Mouse (Mus musculus): ENCODE measurements at regions not wholly inside any gene's neighbourhood (a gene's known extent, or its start where the extent isn't known, plus 50 kb on each side); places are given as distances from the start of the nearest gene placed in this dataset.

- DNase-seq (ENCODE audit: low spot score in 2 of 2) = no peak
Observed at GRCm38 (mm10) chr19:15851622-15852021, 95.5 kb downstream of the Psat1 start.

- no peak for DNase-seq (ENCODE audit: low spot score in 2 of 2)
Observed at GRCm38 (mm10) chr19:15850722-15851121, 96.4 kb downstream of the Psat1 start.

DNA sequence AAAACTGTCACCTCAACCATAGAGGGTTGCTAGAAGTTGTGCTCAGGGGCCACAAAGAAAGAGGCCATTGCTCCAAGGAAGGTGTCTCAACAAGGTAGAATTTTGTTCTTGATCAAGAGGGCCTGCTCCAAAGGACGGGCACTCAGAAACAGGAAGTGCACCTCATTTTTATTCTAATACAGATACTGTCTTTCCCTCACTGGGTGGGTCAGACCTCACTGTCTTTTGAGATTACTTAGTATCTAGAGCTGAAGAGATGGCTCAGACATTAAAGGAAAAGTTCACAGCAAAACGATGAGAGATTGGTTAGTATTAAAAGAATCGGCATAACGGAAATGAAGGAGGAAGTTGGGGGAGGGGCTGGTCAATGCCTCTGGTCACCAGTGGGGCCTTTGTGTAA lies 97.9 kb downstream of the Psat1 start:
- DNase-seq (ENCODE audit: low spot score in 2 of 2) = no peak

- DNase-seq (ENCODE audit: low spot score in 2 of 2) = peak; percentile 18 to 33
Observed at GRCm38 (mm10) chr19:15838327-15838726, 108.8 kb downstream of the Psat1 start.

DNA sequence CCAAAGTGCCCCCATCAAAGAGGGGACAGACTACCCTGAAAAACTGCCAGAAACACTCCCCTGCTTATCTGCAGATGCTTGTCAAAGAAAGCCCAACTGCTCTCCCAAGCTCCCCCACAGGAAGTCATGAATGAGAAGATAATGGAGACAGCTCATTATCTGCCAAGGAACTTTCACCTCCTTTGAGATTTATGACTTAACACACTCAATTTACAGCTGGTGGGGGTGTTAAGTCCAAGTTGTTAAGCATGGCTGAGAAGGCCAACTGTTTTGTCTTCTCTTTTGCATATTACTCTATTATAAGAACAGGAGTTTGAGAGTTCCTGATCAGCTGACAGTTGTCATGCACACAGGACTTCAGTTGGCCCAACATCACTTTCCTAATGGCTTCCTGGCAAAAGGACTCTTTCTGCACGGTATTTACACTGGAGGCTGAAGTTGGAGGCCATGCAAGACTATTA lies 109.4 kb downstream of the Psat1 start:
- DNase-seq (ENCODE audit: low spot score in 2 of 2) = peak in 1 of 2 experiments; percentile 15

DNA sequence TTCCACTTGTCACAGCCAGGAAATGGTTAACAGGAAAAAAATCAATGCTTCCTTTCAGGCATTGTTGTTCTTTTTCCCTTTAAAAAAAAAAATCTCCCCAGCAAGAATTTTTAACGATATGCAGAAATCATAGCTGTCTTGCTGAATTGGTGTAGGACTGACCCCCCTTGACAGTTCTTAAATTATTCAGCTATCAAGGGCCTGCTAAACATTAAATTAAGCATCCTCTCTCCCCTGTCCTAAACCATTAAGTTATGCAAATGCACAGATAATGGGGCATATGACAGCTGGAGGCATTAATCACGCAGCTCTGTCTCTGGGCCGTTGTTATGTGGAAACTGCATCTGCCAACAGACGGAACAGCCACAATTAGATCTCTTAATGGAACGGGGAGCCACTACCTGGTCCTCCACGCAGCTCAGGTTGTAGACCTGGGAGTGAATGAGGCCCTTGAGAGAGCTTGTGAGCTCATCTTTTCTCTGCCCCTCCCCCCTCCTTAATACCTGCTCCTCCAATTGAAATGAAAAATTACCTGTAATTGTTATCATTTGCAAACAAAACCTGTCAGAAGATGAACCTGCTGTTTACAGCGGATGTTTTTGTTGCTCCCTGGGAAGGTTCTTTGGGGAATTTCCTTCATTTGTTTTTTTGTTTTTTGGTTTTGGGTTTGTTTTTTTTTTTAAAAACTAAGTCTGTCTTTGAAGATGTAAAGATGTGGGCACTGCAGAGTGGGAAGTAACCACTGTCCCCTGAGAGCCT lies 110.0 kb downstream of the Psat1 start:
- DNase-seq (ENCODE audit: low spot score in 2 of 2) = peak; percentile 9 to 18

DNA sequence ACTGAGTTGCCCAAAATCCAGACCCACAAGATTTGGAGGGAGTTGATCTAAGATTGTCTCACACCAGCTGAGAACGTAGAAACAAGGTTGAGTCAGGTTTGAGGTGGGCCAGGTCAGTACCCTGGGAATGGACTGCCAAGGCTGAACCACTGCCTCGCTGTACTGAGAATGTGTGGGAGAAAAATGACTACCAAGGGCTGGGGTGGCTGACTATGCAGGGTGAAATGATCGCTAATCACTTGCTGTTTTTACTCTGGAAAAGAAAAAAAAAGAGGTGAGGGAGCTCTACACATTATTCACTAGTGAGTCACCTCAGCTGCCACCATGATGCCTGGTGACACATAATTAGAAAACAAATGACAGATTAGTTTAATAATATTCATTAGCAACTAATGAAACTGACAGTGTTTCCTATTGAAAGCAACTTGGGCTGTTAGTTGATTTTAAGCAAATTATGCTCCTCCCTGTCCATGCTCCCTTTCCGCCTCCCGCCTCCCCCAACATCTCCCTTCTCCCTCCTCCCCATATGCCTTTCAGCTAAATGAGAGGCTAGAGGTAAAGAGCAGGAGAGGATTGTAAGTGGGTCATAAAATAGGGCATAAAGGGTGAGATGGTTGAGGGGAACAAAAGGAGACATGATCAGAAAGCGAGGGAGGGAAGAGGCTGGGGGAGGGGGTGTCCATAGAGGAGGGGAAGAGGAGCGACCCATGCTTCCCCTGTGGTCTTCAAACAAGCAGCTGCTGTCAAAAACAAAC lies 110.8 kb downstream of the Psat1 start:
- peak in 1 of 2 experiments; percentile 4 for DNase-seq (ENCODE audit: low spot score in 2 of 2)

DNA sequence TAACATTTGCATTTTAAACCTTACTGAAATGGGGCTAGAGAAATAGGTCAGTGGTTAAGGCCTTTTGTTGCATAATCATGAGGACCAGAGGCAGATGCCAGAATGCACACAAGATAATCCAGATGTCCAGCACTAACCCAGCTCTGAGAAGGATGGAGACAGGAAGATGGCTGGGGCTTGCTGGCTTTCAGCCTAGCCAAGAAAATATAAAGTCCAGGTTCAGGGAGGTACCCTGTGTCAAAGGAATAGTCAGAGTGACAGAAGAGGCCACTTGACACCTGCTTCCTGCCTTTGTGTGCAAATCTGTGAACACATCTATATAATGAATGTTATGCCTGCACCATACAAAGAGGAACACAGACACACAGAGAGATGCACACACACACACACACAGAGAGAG lies 116.8 kb downstream of the Psat1 start:
- DNase-seq (ENCODE audit: low spot score in 2 of 2) = no peak

DNA sequence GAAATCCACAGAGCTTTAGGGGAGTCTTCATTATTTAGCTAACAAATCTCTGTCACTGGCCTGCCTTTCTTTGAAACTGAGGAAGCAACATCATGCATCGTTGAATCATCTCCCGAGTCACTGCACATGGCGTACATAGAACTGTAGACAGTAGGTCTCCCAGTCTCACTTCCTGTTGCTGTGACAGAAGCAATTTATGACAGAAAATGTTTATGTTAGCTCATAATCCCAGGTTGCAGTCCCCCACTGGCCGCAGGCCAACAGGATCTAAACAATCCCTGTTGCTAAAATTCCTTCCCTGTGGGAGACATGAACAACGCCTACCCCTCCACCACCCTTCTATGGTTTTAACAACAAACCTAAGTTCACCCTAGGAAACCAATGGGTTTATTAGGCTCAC lies 118.0 kb downstream of the Psat1 start:
- no peak for DNase-seq (ENCODE audit: low spot score in 2 of 2)

DNA sequence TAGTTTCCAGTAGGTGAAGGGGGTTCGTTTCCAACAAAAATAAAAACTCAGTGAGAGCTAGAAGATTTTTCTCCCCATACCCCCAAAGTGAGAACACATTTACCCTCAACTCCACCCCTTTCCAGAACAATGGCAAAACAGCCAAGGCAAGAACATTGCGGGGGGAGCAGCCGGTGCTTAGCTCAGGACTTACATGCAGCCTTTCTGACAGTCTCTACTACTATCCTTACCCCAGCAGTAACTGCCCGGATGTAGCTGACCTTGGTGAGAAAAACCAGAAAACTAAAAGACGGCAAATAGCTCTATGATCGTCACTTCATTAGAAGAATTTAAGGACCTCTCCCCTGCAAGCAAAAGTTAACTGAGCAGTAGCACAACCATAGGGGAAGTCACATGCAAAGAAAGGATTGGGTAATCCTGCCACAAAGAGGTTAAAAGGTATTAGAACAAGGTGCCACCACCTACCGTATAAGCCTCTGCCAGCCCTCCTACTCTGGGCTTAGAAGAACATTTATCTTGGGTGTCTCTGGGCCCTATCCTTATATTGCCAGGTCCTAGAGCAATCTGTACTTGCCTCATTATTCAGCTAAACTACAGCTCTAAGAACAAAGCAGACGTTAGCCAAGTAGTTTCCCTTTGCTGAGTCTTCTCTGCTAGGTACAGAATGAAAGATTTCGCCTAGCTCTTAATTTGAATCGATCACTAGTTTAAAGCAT lies 119.0 kb downstream of the Psat1 start:
- DNase-seq (ENCODE audit: low spot score in 2 of 2) = no peak

GRCm38 (mm10) chr19:15827120-15827989 lies 119.8 kb downstream of the Psat1 start:
- no peak for DNase-seq (ENCODE audit: low spot score in 2 of 2)

DNA sequence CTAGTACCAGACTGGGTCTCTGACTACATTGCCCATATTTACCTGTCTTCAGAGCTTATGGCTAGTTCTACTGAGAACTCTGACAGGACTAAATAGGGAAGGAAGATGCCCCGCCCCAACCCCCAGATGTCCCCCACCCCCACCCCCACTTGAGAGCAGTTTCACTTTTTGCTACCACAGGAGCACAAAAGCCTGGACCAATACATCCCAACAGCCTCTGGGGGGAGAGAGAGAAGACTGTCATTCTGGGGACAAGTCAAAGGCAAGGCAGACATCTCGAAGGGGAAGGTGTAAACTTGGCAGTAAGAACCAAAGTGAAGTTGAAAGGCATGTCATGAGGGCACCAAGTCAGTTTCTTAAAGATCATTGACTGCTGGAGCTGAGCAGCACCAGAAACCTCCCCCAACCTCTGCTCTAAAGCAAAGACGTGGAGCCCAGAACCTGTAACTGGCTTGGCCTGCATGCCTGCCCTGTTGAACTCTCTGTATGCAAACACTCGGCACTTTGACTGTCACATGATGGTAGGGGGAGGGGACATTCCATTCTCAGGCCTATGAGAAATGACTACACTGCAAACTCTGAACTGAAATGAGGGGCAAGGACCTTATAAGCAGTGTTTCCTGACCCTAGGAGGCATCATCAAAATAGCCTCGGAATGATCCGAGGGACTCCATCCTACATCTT lies 123.3 kb downstream of the Psat1 start:
- DNase-seq (ENCODE audit: low spot score in 2 of 2) = no peak

- no peak for DNase-seq (ENCODE audit: low spot score in 2 of 2)
Observed at GRCm38 (mm10) chr19:15820020-15820419, 127.1 kb downstream of the Psat1 start.

DNA sequence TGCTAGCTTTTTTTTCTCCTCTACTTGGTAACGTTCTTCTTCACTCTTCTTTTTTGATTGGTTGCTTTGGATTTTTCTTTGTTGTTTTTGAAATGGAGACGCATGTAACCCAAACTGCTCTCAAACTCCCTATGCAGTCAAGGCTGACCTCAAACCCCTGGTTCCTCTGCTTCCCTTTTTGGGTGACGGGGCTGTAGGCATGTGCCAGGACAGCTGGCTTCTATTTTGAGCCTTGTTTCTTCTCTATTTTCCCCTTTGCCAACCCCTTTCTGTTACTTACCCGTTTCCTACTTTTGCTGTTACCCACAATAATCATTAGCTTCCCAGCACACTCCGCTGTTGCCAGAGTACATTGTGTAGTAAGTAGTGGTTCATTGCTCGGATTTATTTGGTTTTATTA lies 132.0 kb downstream of the Psat1 start:
- DNase-seq (ENCODE audit: low spot score in 2 of 2) = no peak

- DNase-seq (ENCODE audit: low spot score in 2 of 2) = no peak
Observed at GRCm38 (mm10) chr19:15809008-15809407, 138.1 kb downstream of the Psat1 start.

DNA sequence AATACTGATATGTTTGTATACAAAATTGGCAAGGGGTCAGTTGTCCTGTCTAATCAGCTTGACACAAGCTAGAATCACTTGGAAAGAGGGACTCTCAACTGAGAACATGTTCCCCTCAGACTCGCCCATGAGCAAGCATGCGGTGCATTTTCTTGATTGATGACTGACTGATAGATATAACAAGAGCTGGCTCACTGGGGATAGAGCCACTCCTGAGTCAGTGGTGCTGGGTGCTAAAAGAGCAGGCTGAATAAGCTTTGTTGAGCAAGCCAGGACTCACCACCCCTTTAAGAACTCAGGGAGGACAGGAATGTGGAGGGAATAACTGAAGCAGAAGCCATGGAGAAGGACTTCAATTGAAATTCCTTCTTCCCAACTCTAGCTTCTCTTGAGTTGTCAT lies 139.5 kb downstream of the Psat1 start:
- no peak for DNase-seq (ENCODE audit: low spot score in 2 of 2)

- DNase-seq (ENCODE audit: low spot score in 2 of 2) = peak in 1 of 2 experiments; percentile 47
Observed at GRCm38 (mm10) chr19:15803131-15803889, 143.8 kb downstream of the Psat1 start.

- no peak for DNase-seq (ENCODE audit: low spot score in 2 of 2)
Observed at GRCm38 (mm10) chr19:15802641-15803040, 144.5 kb downstream of the Psat1 start.

- DNase-seq (ENCODE audit: low spot score in 2 of 2) = peak; percentile 88 to 95
Observed at GRCm38 (mm10) chr19:15801811-15802486, 145.2 kb downstream of the Psat1 start.

Measured in layer of hippocampus, postnatal 14 days (tissue).